Mouse (Mus musculus) testis, adult 2 months (tissue): ENCODE measurements around the gene Txlng. TPM values are rescaled to one million over a fixed set of nuclear protein-coding genes. Genes with fewer than 3 reads are reported as not detected.
"Not testable (repeated sequence)": the region's sequence is repeated elsewhere in the genome, so short reads cannot be mapped to it uniquely, and the experiment has no call there.

Experiments used
- H3K27ac ChIP-seq: fragments of 200-500 bp; 2 replicates; pipeline ENCODE4 v1.5.1; 2012; ENCODE audit warnings: low read depth, low read length; ENCODE audit not compliant: control insufficient read depth, insufficient read depth
- H3K27me3 ChIP-seq: fragments of 200-500 bp; 2 replicates; pipeline ENCODE4 v1.6.1; 2012; ENCODE audit warnings: mild to moderate bottlenecking, low read length, moderate library complexity; ENCODE audit not compliant: control insufficient read depth, insufficient read depth
- H3K36me3 ChIP-seq: fragments of 200-500 bp; 2 replicates; pipeline ENCODE4 v1.6.1; 2012; ENCODE audit warnings: mild to moderate bottlenecking, low read length; ENCODE audit not compliant: control insufficient read depth, insufficient read depth
- H3K4me1 ChIP-seq: fragments of 200-500 bp; 2 replicates; pipeline ENCODE4 v1.6.1; 2012; ENCODE audit warnings: low read length; ENCODE audit not compliant: control insufficient read depth, insufficient read depth
- H3K4me3 ChIP-seq: fragments of 200-500 bp; 2 replicates; pipeline ENCODE4 v1.5.1; 2012; ENCODE audit warnings: low read depth, mild to moderate bottlenecking, low read length, moderate library complexity, mixed read lengths; ENCODE audit not compliant: control insufficient read depth
- CTCF ChIP-seq: fragments of 200-500 bp; IDR thresholded peaks from 2 replicates; pipeline ENCODE4 v1.5.1; 2012; ENCODE audit warnings: low read depth, mild to moderate bottlenecking, inconsistent platforms, low read length, moderate library complexity; ENCODE audit not compliant: control insufficient read depth, insufficient read depth, insufficient replicate concordance
- POLR2A ChIP-seq: fragments of 200-500 bp; IDR thresholded peaks from 2 replicates; pipeline ENCODE4 v1.6.1; 2012; ENCODE audit warnings: low read depth, mild to moderate bottlenecking, inconsistent platforms, low read length, moderate library complexity; ENCODE audit not compliant: control insufficient read depth
- polyA plus RNA-seq: library from polyadenylated mRNA; depleted of rRNA; stranded (reverse); fragments of >200 nt; gene quantifications from 2 replicates; pipeline ENCODE4 v1.2.3, GENCODE M21; 2012

The Txlng gene
- polyA plus RNA-seq, 1 experiment: 1.7 TPM

DNA sequence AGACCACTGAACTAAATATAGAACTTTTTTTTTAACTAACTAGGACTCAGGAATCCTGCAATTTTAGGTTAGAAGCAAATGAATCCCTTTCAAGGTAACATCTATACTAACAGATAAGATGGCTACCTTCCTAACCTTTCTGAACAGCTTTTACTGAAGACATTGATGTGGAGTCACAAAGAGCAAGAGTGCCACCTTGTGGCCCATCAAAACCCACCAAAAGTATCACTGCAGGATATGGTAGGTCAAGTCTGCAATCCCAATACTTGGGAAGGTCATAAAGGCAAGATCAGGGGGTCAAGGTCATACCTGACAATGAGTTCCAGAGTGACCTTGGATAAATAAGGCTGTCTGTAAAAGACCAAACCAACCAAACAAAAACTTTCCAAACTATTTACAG is 28.9 kb downstream of the Txlng start:
- no peak overlapping the region for H3K4me3 ChIP-seq
- no peak overlapping the region for H3K27ac ChIP-seq
- no peaks in the 10 kb centered on the region for H3K27me3 ChIP-seq
- H3K4me1 ChIP-seq: no peaks in the 10 kb centered on the region
- no peaks in the 10 kb centered on the region for H3K36me3 ChIP-seq
- no peak for TF ChIP-seq CTCF
- no peak for TF ChIP-seq POLR2A

DNA sequence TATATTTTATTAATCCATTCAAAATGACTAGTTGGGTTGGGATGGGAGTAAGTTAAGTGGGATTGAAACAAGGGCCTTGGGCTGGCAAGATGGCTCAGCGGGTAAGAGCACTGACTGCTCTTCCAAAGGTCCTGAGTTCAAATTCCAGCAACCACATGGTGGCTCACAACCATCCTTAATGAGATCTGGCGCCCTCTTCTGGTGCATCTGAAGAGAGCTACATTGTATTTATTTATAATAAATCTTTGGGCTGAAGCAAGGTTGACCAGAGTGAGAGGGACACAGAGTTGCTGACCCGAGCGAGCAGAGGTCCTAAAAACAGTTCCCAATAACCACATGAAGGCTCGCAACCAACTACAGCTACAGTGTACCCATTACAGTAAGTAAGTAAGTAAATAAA is 37.9 kb downstream of the Txlng start:
- H3K4me3 ChIP-seq, H3K27ac ChIP-seq, H3K27me3 ChIP-seq, H3K4me1 ChIP-seq, H3K36me3 ChIP-seq: not testable (repeated sequence)

DNA sequence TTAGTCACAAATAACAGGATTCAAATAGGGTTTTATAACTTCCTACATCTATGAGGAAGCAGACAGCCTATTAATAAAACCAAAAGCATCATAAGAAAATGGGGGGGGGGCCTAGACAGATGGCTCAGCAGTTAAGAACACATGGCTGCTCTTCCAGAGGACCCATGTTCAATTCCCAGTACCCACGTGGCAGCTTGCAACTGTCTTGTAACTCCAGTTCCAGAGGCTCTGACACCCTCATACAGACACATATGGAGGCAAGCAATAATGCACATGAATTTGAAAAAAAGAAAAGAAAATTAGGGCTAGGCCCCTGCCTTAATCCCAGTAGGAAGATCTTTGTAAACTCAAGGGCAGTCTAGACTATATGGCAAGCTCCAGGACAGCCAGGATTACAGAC is 40.9 kb downstream of the Txlng start:
- no peaks in the 10 kb centered on the region for H3K27me3 ChIP-seq
- no peaks in the 10 kb centered on the region for H3K4me1 ChIP-seq
- no peak overlapping the region for H3K27ac ChIP-seq
- no peaks in the 10 kb centered on the region for H3K36me3 ChIP-seq
- TF ChIP-seq POLR2A (no peak), CTCF (no peak)
- no peak overlapping the region for H3K4me3 ChIP-seq

DNA sequence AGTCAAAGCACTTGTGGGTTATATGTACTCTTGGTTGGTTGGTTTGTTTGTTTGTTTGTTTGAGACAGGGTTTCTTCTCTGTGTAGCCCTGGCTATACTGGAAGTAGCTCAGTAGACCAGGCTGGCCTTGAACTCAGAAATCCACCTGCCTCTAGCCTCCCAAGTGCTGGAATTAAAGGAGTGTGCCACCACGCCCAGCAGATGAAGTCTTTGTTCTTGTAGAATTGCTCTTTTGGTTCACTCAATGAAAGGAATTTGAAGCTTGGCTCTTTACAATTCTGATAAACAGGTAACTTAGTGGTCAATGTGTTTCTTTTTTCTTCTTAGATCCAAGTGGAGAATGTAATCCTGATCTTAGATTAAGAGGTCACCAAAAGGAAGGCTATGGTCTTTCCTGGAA is 58.5 kb downstream of the Txlng start:
- H3K4me3 ChIP-seq: no peak overlapping the region
- no peak overlapping the region for H3K27ac ChIP-seq
- no peak for TF ChIP-seq POLR2A
- TF ChIP-seq CTCF: no peak
- no peaks in the 10 kb centered on the region for H3K4me1 ChIP-seq
- no peaks in the 10 kb centered on the region for H3K27me3 ChIP-seq
- H3K36me3 ChIP-seq: no peaks in the 10 kb centered on the region

DNA sequence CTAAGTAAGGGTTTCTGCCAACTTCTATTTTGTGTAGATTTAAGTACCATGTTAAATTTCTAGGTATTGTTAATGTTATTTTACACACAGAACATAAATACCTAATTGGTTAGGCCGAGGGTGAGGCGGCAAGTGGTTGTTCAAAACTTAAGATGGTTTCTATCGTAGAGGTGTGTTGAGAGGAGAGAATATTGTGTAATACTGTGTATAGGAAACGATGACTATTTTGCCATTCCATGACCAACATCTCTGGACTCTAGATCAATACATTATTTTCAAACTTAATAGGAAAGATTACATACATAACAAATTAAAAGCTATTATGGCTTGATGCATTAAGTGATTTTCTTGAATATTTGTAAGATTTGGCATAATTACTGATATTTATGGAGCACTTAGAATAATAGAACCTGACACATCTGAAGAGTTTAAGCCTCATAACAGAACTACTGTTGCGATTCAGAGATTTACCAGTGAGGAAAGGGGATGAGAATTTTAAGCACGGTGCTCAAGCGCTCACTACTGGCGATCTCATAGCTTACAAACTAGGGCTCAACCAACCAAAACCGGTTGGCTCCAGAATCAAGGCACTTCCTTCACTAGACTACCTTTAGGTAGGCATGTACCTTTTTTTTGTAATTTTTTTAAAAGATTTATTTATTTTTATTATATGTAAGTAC is 67.4 kb downstream of the Txlng start:
- TF ChIP-seq CTCF (no peak), POLR2A (no peak)
- H3K27me3 ChIP-seq: no peaks in the 10 kb centered on the region
- peaks cover 8% of the 10 kb centered on the region for H3K4me1 ChIP-seq
- peak overlapping the region; percentile 85; the same call in 1 of the 2 replicates for H3K4me3 ChIP-seq
- H3K27ac ChIP-seq: no peak overlapping the region
- H3K36me3 ChIP-seq: no peaks in the 10 kb centered on the region

DNA sequence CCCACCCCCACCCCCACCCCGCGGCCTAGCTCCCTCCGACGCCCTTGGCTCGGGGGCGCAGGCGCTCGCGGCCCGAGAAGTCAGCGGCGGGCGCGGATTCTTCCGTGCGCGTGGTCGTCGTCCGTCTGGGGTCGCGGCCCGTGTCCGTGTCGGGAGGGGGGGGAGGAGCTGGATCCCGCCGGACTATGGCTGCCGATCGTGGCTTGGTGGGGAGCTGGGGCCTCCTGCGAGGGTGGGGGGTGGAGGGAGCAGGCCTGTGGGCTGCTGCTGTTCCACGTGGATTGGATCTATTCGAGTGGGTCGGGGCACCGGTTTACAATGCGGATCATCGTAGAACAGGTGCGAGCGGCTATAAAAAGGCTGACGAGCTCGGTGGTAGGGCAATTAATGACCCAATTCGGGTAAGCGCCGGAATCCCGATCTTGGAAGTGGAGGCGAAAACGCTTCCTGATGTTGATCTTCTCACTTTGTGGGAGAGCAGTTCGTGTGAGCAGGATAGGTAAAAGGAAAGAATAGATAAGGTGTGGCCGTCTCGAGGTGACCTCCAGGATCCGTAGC is 68.2 kb downstream of the Txlng start:
- Histone ChIP-seq H3K36me3 (no peaks in the 10 kb centered on the region), H3K27me3 (no peaks in the 10 kb centered on the region), H3K4me1 (peaks cover 8% of the 10 kb centered on the region), H3K27ac (peak overlapping the region; percentile 66), H3K4me3 (peak overlapping the region; percentile 85)
- no peak for TF ChIP-seq CTCF
- no peak for TF ChIP-seq POLR2A

DNA sequence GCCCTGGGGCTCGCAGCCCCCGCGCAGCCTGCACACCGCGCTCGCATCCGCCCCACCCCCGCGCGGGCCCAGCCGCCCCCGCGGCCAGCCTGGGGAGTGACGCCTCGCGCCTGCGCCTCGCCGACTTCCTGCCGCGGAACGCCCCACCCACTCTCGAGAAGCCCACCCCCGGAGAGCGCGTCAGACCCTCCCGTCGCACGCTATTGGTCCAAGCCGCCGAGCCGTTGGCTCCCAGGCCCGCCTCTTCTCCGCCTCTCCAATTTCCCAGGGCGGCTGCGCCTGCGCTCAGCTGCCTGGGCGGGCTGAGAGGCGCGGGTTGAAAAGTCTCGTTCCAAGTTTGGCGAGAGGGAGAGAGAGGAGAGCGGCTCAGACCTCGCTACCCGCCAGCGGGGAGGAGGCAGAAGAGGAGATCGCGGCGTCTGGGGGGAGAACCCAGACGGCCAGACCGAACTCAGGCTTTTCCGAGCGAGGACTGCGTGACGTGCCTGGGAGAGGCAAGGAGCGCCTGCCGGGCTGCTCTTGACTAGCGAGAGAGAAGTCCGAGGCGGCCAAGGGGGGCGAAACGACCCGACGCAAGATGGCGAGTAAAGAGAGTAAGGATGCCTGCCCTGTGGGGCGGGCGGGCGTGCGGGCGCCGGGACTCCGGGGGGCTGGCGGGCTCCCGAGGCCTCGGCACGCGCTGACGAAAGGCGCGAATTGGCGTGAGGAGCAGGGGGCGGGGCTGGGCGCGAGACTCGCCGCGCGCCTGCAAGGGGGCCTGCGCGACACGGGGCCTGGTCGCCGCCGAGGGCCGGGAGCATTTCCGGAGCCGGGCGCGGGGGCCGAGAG is 68.9 kb downstream of the Txlng start, which contains the start of gene Rbbp7:
TSS of gene Rbbp7 (plus strand) at position 288 of the 828 bp plus-strand sequence.
- H3K27me3 ChIP-seq: no peaks in the 10 kb centered on the region
- peaks cover 8% of the 10 kb centered on the region for H3K4me1 ChIP-seq

More for the DNA sequence above, 68.9 kb downstream of the Txlng start, which contains the start of gene Rbbp7:
- Histone ChIP-seq H3K27ac (peak within 1 kb of the TSS; percentile 99), H3K4me3 (peak within 1 kb of the TSS; percentile 95), H3K36me3 (no peaks in the 10 kb centered on the region)
- TF ChIP-seq CTCF (no peak), POLR2A (peak; percentile 73)
